Mouse (Mus musculus): ENCODE results near the gene Larp7. TPM values are rescaled to one million over a fixed set of nuclear protein-coding genes. Genes with fewer than 3 reads are reported as not detected.

Gene Larp7
- 14.3 and 14.8 TPM in 2 replicates for polyA plus RNA-seq (2012; rRNA removed)

- Histone ChIP-seq H3K27me3 (ENCODE audit: control insufficient read depth, insufficient read depth, low read length) (no peaks in the 10 kb centered on the region), H3K4me1 (ENCODE audit: control insufficient read depth, insufficient read depth, low read length) (no peaks in the 10 kb centered on the region; the same call in 1 of the 2 replicates), H3K27ac (ENCODE audit: insufficient read depth, low read length) (peak within 1 kb of the TSS; percentile 89), H3K4me3 (replicated peaks; ENCODE audit: insufficient read depth, low read depth, low read length) (peak within 1 kb of the TSS; percentile 82)
- peak; percentile 99 for DNase-seq
- no peak for TF ChIP-seq CTCF (IDR thresholded peaks at IDR 0.05; ENCODE audit: borderline replicate concordance, insufficient read depth, low read depth, low read length)
- TF ChIP-seq POLR2A (IDR thresholded peaks at IDR 0.05; ENCODE audit: borderline replicate concordance, insufficient read depth, low read length) = peak; percentile 64; the same call in 1 of the 2 replicates
- WGBS = 1% methylated on average over 73 of the region's 73 CpGs
Observed at GRCm38 (mm10) chr3:127552973-127553719, at the start of gene Larp7, which contains the start of gene Zgrf1. Gene Larp7, minus strand, starts transcription at chr3:127553349. Gene Zgrf1, plus strand, starts transcription at chr3:127553489.

DNA sequence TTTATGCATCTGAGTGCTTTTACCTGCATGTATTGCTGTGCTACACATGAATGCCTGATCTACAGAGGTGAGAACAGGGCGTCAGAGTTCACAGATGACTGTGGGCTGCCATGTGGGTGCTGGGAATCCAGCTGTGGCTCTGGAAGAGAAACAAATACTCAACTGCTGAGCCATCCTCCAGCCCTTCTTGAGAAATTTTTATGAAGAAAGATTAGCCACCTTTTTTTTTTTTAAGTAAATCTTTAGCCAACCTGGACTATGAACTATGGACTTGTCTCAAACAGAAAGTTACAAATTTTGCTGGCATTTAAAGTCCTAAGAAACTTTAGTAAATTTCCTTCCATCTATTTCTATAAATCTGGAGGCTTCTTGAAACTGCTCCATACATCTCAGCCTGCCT is 44.0 kb upstream of the Larp7 start:
- 81% methylated on average over 1 of the region's 1 CpGs for WGBS
- Histone ChIP-seq H3K4me3 (replicated peaks; ENCODE audit: insufficient read depth, low read depth, low read length) (no peak overlapping the region), H3K27ac (ENCODE audit: insufficient read depth, low read length) (no peak overlapping the region), H3K27me3 (ENCODE audit: control insufficient read depth, insufficient read depth, low read length) (no peaks in the 10 kb centered on the region), H3K4me1 (ENCODE audit: control insufficient read depth, insufficient read depth, low read length) (no peaks in the 10 kb centered on the region)
- no peak for DNase-seq
- TF ChIP-seq CTCF (IDR thresholded peaks at IDR 0.05; ENCODE audit: borderline replicate concordance, insufficient read depth, low read depth, low read length) (no peak), POLR2A (IDR thresholded peaks at IDR 0.05; ENCODE audit: borderline replicate concordance, insufficient read depth, low read length) (no peak)

GRCm38 (mm10) chr3:127572557-127572956 is 19.4 kb upstream of the Larp7 start:
- H3K4me3 ChIP-seq (replicated peaks; ENCODE audit: insufficient read depth, low read depth, low read length) = no peak overlapping the region

DNA sequence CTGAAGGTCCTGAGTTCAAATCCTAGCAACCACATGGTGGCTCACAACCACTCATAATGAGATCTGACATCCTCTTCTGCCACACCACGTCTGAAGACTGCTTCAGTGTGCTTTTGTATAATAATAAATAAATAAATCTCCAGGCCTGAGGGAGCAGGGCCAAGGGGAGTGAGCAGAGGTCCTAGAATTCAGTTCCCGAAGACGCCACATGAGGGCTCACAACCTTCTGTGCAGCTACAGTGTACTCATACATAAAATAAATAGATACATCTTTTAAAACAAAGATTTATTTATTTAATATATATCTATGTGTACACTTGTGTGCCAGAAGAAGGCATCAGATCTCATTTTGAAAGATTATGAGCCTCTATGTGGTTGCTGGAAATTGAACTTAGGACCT is 12.0 kb upstream of the Larp7 start:
- no peak overlapping the region for H3K27ac ChIP-seq (ENCODE audit: insufficient read depth, low read length)
- H3K4me3 ChIP-seq (replicated peaks; ENCODE audit: insufficient read depth, low read depth, low read length) = no peak overlapping the region
- no peak for TF ChIP-seq CTCF (IDR thresholded peaks at IDR 0.05; ENCODE audit: borderline replicate concordance, insufficient read depth, low read depth, low read length)
- no peak for TF ChIP-seq POLR2A (IDR thresholded peaks at IDR 0.05; ENCODE audit: borderline replicate concordance, insufficient read depth, low read length)
- DNase-seq = no peak
- H3K4me1 ChIP-seq (ENCODE audit: control insufficient read depth, insufficient read depth, low read length) = no peaks in the 10 kb centered on the region; the same call in 1 of the 2 replicates
- no peaks in the 10 kb centered on the region for H3K27me3 ChIP-seq (ENCODE audit: control insufficient read depth, insufficient read depth, low read length)
- 69% methylated on average over 3 of the region's 3 CpGs for WGBS

More at GRCm38 (mm10) chr3:127572557-127572956, 19.4 kb upstream of the Larp7 start:
- TF ChIP-seq POLR2A (IDR thresholded peaks at IDR 0.05; ENCODE audit: borderline replicate concordance, insufficient read depth, low read length) (no peak), CTCF (IDR thresholded peaks at IDR 0.05; ENCODE audit: borderline replicate concordance, insufficient read depth, low read depth, low read length) (0 out of 2 replicates have a peak, but pooled peaks have one; percentile 19)
- Histone ChIP-seq H3K27ac (ENCODE audit: insufficient read depth, low read length) (no peak overlapping the region), H3K27me3 (ENCODE audit: control insufficient read depth, insufficient read depth, low read length) (no peaks in the 10 kb centered on the region), H3K4me1 (ENCODE audit: control insufficient read depth, insufficient read depth, low read length) (no peaks in the 10 kb centered on the region)
- WGBS = 66% methylated on average over 4 of the region's 4 CpGs
- no peak for DNase-seq

DNA sequence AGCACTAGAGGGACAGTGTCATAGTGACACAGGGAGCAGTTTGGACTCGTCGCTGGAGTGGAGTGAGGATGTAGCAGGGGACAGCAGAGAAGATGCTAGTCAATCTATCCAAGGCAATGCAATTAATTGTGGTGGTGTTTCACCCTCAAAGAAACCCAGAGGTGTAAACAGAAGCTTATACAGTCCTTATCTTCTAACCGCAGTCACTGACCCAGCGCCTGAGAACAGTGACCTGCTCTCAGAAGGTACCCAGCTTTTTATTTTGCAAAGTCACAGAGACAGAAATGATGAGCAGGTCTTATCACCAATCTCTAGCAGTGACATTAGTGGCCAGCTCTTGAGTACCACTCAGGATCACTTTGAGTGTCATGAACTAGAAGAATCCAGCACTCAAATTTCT is 9.8 kb upstream of the Larp7 start:
- Histone ChIP-seq H3K4me3 (replicated peaks; ENCODE audit: insufficient read depth, low read depth, low read length) (no peak overlapping the region), H3K27ac (ENCODE audit: insufficient read depth, low read length) (no peak overlapping the region), H3K4me1 (ENCODE audit: control insufficient read depth, insufficient read depth, low read length) (no peaks in the 10 kb centered on the region; the same call in 1 of the 2 replicates), H3K27me3 (ENCODE audit: control insufficient read depth, insufficient read depth, low read length) (no peaks in the 10 kb centered on the region)
- 96% methylated on average over 4 of the region's 4 CpGs for WGBS
- TF ChIP-seq CTCF (IDR thresholded peaks at IDR 0.05; ENCODE audit: borderline replicate concordance, insufficient read depth, low read depth, low read length) = no peak
- no peak for TF ChIP-seq POLR2A (IDR thresholded peaks at IDR 0.05; ENCODE audit: borderline replicate concordance, insufficient read depth, low read length)
- no peak for DNase-seq

DNA sequence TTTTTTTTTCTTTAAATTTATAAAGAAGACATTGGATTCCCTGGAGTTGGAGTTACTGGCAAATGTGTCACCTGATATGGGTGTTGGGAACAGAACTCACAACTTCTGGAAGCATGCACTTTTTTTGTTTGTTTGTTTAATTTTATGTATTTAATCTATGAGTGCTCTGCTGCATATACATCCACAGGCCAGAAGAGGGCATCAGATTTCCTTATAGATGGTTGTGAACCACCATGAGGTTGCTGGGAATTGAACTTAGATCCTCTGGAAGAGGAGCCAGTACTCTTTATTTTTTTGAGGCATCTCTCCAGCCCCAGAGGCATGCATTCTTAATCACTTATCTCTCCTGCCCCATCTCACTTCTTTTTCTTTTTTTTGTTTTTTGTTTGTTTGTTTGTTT is 5.1 kb upstream of the Larp7 start:
- Histone ChIP-seq H3K4me3 (replicated peaks; ENCODE audit: insufficient read depth, low read depth, low read length) (no peak overlapping the region), H3K4me1 (ENCODE audit: control insufficient read depth, insufficient read depth, low read length) (no peaks in the 10 kb centered on the region; the same call in 1 of the 2 replicates), H3K27me3 (ENCODE audit: control insufficient read depth, insufficient read depth, low read length) (no peaks in the 10 kb centered on the region), H3K27ac (ENCODE audit: insufficient read depth, low read length) (no peak overlapping the region)
- no peak for DNase-seq
- no peak for TF ChIP-seq POLR2A (IDR thresholded peaks at IDR 0.05; ENCODE audit: borderline replicate concordance, insufficient read depth, low read length)

GRCm38 (mm10) chr3:127554723-127555122 is 1.6 kb upstream of the Larp7 start:
- no peaks in the 10 kb centered on the region for H3K27me3 ChIP-seq (ENCODE audit: control insufficient read depth, insufficient read depth, low read length)
- no peak for TF ChIP-seq CTCF (IDR thresholded peaks at IDR 0.05; ENCODE audit: borderline replicate concordance, insufficient read depth, low read depth, low read length)
- TF ChIP-seq POLR2A (IDR thresholded peaks at IDR 0.05; ENCODE audit: borderline replicate concordance, insufficient read depth, low read length) = no peak
- no peak overlapping the region for H3K27ac ChIP-seq (ENCODE audit: insufficient read depth, low read length)
- DNase-seq = no peak
- H3K4me1 ChIP-seq (ENCODE audit: control insufficient read depth, insufficient read depth, low read length) = no peaks in the 10 kb centered on the region; the same call in 1 of the 2 replicates
- H3K4me3 ChIP-seq (replicated peaks; ENCODE audit: insufficient read depth, low read depth, low read length) = no peak overlapping the region
- 25% methylated on average over 5 of the region's 5 CpGs for WGBS

- no peaks in the 10 kb centered on the region for H3K27me3 ChIP-seq (ENCODE audit: control insufficient read depth, insufficient read depth, low read length)
- H3K4me1 ChIP-seq (ENCODE audit: control insufficient read depth, insufficient read depth, low read length) = no peaks in the 10 kb centered on the region; the same call in 1 of the 2 replicates
- TF ChIP-seq CTCF (IDR thresholded peaks at IDR 0.05; ENCODE audit: borderline replicate concordance, insufficient read depth, low read depth, low read length) (no peak), POLR2A (IDR thresholded peaks at IDR 0.05; ENCODE audit: borderline replicate concordance, insufficient read depth, low read length) (no peak)
- H3K4me3 ChIP-seq (replicated peaks; ENCODE audit: insufficient read depth, low read depth, low read length) = peak overlapping the region; percentile 82
- H3K27ac ChIP-seq (ENCODE audit: insufficient read depth, low read length) = no peak overlapping the region
- WGBS = 0% methylated on average over 4 of the region's 4 CpGs
- no peak for DNase-seq
Observed at GRCm38 (mm10) chr3:127553720-127554043, 533 bp upstream of the Larp7 start.

Measured in cerebellum, adult 2 months (tissue).